Comparison of ENCODE assay signal across 10 mouse cellular contexts in the genomic region with DNA sequence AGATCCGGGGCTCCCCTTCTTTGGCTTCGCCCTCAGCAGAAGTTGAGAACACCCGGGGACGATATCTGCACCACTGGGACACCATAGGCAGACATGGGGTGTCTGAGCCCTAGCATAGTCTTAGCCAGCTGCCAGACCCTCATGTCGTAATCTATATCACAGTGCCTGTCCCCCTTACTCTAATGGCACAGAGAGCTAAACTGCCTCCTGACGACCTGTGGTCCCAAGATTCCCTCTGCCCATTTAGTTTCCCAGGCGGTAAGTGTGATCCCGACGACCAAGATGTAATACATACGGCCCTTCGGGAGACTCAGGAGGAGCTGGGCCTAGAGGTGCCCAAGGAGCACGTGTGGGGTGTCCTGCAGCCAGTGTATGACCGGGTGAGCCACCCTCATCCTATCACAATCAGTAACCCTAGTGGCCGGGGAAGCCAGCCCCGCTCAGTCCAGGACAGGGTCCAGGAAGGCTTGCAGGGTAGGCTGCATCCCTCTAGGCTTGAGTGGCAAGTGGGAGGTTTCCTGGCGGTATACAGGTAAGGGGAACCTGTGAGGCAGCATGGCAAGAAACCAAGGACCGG. TPM values are rescaled to one million over a fixed set of nuclear protein-coding genes. Genes with fewer than 3 reads are reported as not detected.
DNase-seq lines count a peak whose midpoint lies in the region; ATAC-seq and TF ChIP-seq lines count a peak whose summit lies in the region.
"Had no signal": no experiment of that assay in that cellular context is flagged by ENCODE, and none has a peak within 500 bp of the region (broad histone marks: within the 10 kb centered on the region; RNA-seq: fewer than 3 reads in every experiment).

No protein-coding gene starts in this region.

- peak; percentile 7; the same call in 1 of the 2 replicates for ATAC-seq in frontal cortex, adult (ENCODE audit: low TSS enrichment)
- peak; percentile 23 for ATAC-seq in forebrain, embryonic 16.5 days
- ATAC-seq in liver, embryonic 16.5 days (ENCODE audit: low read depth) = no peak

- peak overlapping the region; percentile 74 for H3K4me2 ChIP-seq in forebrain, embryonic 16.5 days (ENCODE audit: low read length)
- peak overlapping the region; percentile 98 for H3K4me2 ChIP-seq in liver, embryonic 16.5 days (ENCODE audit: low read depth, low read length)

- H3K4me3 ChIP-seq in E14TG2a.4 (replicated peaks; ENCODE audit: low read length) = peak overlapping the region; percentile 95
- H3K4me3 ChIP-seq in forebrain, embryonic 16.5 days (replicated peaks; ENCODE audit: low read length) = peak overlapping the region; percentile 92
- peak overlapping the region; percentile 88 for H3K4me3 ChIP-seq in liver, embryonic 16.5 days (ENCODE audit: low read depth, low read length)

- WGBS in forebrain, embryonic 16.5 days = 16% methylated on average over 17 of the region's 17 CpGs
- 20% methylated on average over 17 of the region's 17 CpGs for WGBS in liver, embryonic 16.5 days (ENCODE audit: insufficient replicate concordance)

- H3K36me3 ChIP-seq in E14TG2a.4 (ENCODE audit: insufficient read depth, low read length) = peaks cover 19% of the 10 kb centered on the region
- H3K36me3 ChIP-seq in forebrain, embryonic 16.5 days (ENCODE audit: control insufficient read depth, insufficient read depth) = no peaks in the 10 kb centered on the region; the same call in 1 of the 2 replicates
- peaks cover 2% of the 10 kb centered on the region; the same call in 1 of the 2 replicates for H3K36me3 ChIP-seq in liver, embryonic 16.5 days (ENCODE audit: control insufficient read depth, insufficient read depth)

- DNase-seq in frontal cortex, postnatal 25 days (ENCODE audit: low spot score in 2 of 2) = no peak
- DNase-seq in adrenal gland, postnatal 36 days = no peak
- no peak for DNase-seq in frontal cortex, postnatal 10 days (ENCODE audit: low spot score in 2 of 2)
- no peak for DNase-seq in right cerebral cortex, postnatal 4 days

- peak overlapping the region; percentile 99 for H3K9ac ChIP-seq in forebrain, embryonic 16.5 days (replicated peaks; ENCODE audit: low read depth, low read length)
- H3K9ac ChIP-seq in liver, embryonic 16.5 days (ENCODE audit: low read depth, low read length) = peak overlapping the region; percentile 89

- no peaks in the 10 kb centered on the region for H3K9me3 ChIP-seq in E14TG2a.4 (ENCODE audit: low read length)
- no peaks in the 10 kb centered on the region for H3K9me3 ChIP-seq in forebrain, embryonic 16.5 days (ENCODE audit: control insufficient read depth, low read length)
- no peaks in the 10 kb centered on the region for H3K9me3 ChIP-seq in liver, embryonic 16.5 days (replicated peaks; ENCODE audit: control insufficient read depth, low read length)

- H3K4me1 ChIP-seq in E14TG2a.4 (replicated peaks; ENCODE audit: low read depth, low read length) = peaks cover 71% of the 10 kb centered on the region
- peaks cover 13% of the 10 kb centered on the region for H3K4me1 ChIP-seq in forebrain, embryonic 16.5 days (replicated peaks; ENCODE audit: control insufficient read depth, insufficient read depth, low read length)
- H3K4me1 ChIP-seq in liver, embryonic 16.5 days (ENCODE audit: control insufficient read depth, low read depth, low read length) = peaks cover 17% of the 10 kb centered on the region

- TF ChIP-seq CTCF in E14TG2a.4 (conservative IDR thresholded peaks at IDR 0.05; ENCODE audit: low read length) = no peak

- H3K27ac ChIP-seq in forebrain, embryonic 16.5 days (ENCODE audit: low read length) = peak overlapping the region; percentile 98
- H3K27ac ChIP-seq in liver, embryonic 16.5 days (ENCODE audit: low read length) = peak overlapping the region; percentile 98

- no peaks in the 10 kb centered on the region; the same call in 1 of the 2 replicates for H3K27me3 ChIP-seq in E14TG2a.4 (ENCODE audit: insufficient read depth, low read length)
- no peaks in the 10 kb centered on the region for H3K27me3 ChIP-seq in forebrain, embryonic 16.5 days (replicated peaks; ENCODE audit: control insufficient read depth, insufficient read depth, low read length)
- no peaks in the 10 kb centered on the region for H3K27me3 ChIP-seq in liver, embryonic 16.5 days (ENCODE audit: control insufficient read depth, insufficient read depth, low read depth, low read length)
- H3K27me3 ChIP-seq: Patski had no signal

RNA-seq across cellular contexts. Expression of a gene that starts 0.6 kb away (rescaled TPM):
- 6.6 and 9.6 TPM in 2 replicates for polyA plus RNA-seq in forebrain, embryonic 16.5 days (2015; fragmentation: Nextera tagmentation; extraction: Ambion mirVana)
- 0.41 and 0.48 TPM in 2 replicates for polyA plus RNA-seq in liver, embryonic 16.5 days (2015; fragmentation: Nextera tagmentation; extraction: Ambion mirVana)
- total RNA-seq in adrenal gland, postnatal 36 days (2021) = under 1 TPM; 0.72 to 0.96 TPM

RNA-seq across cellular contexts. Expression of a gene that starts 0.7 kb away (rescaled TPM):
- polyA plus RNA-seq in forebrain, embryonic 16.5 days (2015; fragmentation: Nextera tagmentation; extraction: Ambion mirVana) = 34.0 and 42.1 TPM in 2 replicates
- 12.2 and 12.6 TPM in 2 replicates for polyA plus RNA-seq in liver, embryonic 16.5 days (2015; fragmentation: Nextera tagmentation; extraction: Ambion mirVana)
- 10 to 100 TPM; 20.4 to 30.8 TPM for total RNA-seq in adrenal gland, postnatal 36 days (2021)

RNA-seq across cellular contexts. Expression of a gene that starts 2.1 kb away (rescaled TPM):
- polyA plus RNA-seq in forebrain, embryonic 16.5 days (2015; fragmentation: Nextera tagmentation; extraction: Ambion mirVana) = 8.8 and 13.2 TPM in 2 replicates
- polyA plus RNA-seq in liver, embryonic 16.5 days (2015; fragmentation: Nextera tagmentation; extraction: Ambion mirVana) = 0.42 and 0.75 TPM in 2 replicates
- 1 to 10 TPM; 1.1 to 1.9 TPM for total RNA-seq in adrenal gland, postnatal 36 days (2021)

RNA-seq across cellular contexts. Expression of a gene that starts 8.5 kb away (rescaled TPM):
- polyA plus RNA-seq in forebrain, embryonic 16.5 days (2015; fragmentation: Nextera tagmentation; extraction: Ambion mirVana) = not detected in 2 replicates
- 0.09 TPM in 1 of 2 replicates, not detected in the other for polyA plus RNA-seq in liver, embryonic 16.5 days (2015; fragmentation: Nextera tagmentation; extraction: Ambion mirVana)
- not detected for total RNA-seq in adrenal gland, postnatal 36 days (2021)
- total RNA-seq: left cerebral cortex, postnatal 10 days had no signal

RNA-seq across cellular contexts. Expression of a gene that starts 11.6 kb away (rescaled TPM):
- 221 and 239 TPM in 2 replicates for polyA plus RNA-seq in forebrain, embryonic 16.5 days (2015; fragmentation: Nextera tagmentation; extraction: Ambion mirVana)
- 144 and 145 TPM in 2 replicates for polyA plus RNA-seq in liver, embryonic 16.5 days (2015; fragmentation: Nextera tagmentation; extraction: Ambion mirVana)
- total RNA-seq in adrenal gland, postnatal 36 days (2021) = 100 to 1,000 TPM; 355 to 381 TPM
